Mouse (Mus musculus) kidney, adult 2 months (tissue): ENCODE measurements around the gene Ccdc9b. TPM values are rescaled to one million over a fixed set of nuclear protein-coding genes. Genes with fewer than 3 reads are reported as not detected.

Experiments used
- DNase-seq: peaks from one replicate; pipeline ENCODE4 v3.0.0; 2021
- H3K27ac ChIP-seq: fragments of 200-500 bp; 2 replicates; pipeline ENCODE4 v1.5.1; 2012; ENCODE audit warnings: low read depth, low read length, control low read depth, inconsistent platforms; ENCODE audit not compliant: insufficient read depth
- H3K27me3 ChIP-seq: fragments of 200-500 bp; replicated peaks from 2 replicates; pipeline ENCODE4 v1.6.1; 2012; ENCODE audit warnings: mild to moderate bottlenecking, moderate library complexity, low read length, inconsistent platforms; ENCODE audit not compliant: control insufficient read depth, insufficient read depth
- H3K36me3 ChIP-seq: fragments of 200-500 bp; 2 replicates; pipeline ENCODE4 v1.6.1; 2012; ENCODE audit warnings: mild to moderate bottlenecking, moderate library complexity, low read length, inconsistent platforms; ENCODE audit not compliant: control insufficient read depth, insufficient read depth
- H3K4me1 ChIP-seq: fragments of 200-500 bp; 2 replicates; pipeline ENCODE4 v1.6.1; 2011; ENCODE audit warnings: low read length; ENCODE audit not compliant: control insufficient read depth, insufficient read depth
- H3K4me3 ChIP-seq: fragments of 200-500 bp; 2 replicates; pipeline ENCODE4 v1.5.1; 2011; ENCODE audit warnings: mild to moderate bottlenecking, low read depth, low read length, control low read depth; ENCODE audit not compliant: insufficient read depth
- CTCF ChIP-seq: fragments of 200-500 bp; conservative IDR thresholded peaks from 2 replicates; pipeline ENCODE4 v1.5.1; 2011; ENCODE audit warnings: low read depth, mild to moderate bottlenecking, control low read depth, low read length, moderate library complexity, mixed read lengths; ENCODE audit not compliant: insufficient read depth, insufficient read length
- POLR2A ChIP-seq: fragments of 200-500 bp; IDR thresholded peaks from one replicate; pipeline ENCODE4 v1.6.1; 2011; ENCODE audit warnings: low read depth, low read length, control low read depth
- WGBS: fragments of 180-500 bp; shearing (Covaris S2); methylation state at CpG from one replicate; pipeline ENCODE4 v1.1.7; 2018; 5-methylcytosine and 5-hydroxymethylcytosine counted together
- polyA plus RNA-seq: library from polyadenylated mRNA; depleted of rRNA; stranded (reverse); fragments of >200 nt; gene quantifications from 2 replicates; pipeline ENCODE4 v1.2.3, GENCODE M21; 2012; rRNA removed

The Ccdc9b gene
- polyA plus RNA-seq, 1 experiment = 3.4 TPM

- 64% methylated on average over 4 of the region's 4 CpGs for WGBS
- no peaks in the 10 kb centered on the region; the same call in 1 of the 2 replicates for H3K4me1 ChIP-seq
- H3K27ac ChIP-seq = no peak overlapping the region
- no peak for TF ChIP-seq CTCF
- DNase-seq = no peak
- H3K36me3 ChIP-seq = no peaks in the 10 kb centered on the region
- no peak overlapping the region for H3K4me3 ChIP-seq
- H3K27me3 ChIP-seq = no peaks in the 10 kb centered on the region; the same call in 1 of the 2 replicates
Observed at GRCm38 (mm10) chr2:118708472-118708871, 54.0 kb downstream of the Ccdc9b start.

- Histone ChIP-seq H3K4me1 (no peaks in the 10 kb centered on the region; the same call in 1 of the 2 replicates), H3K27me3 (no peaks in the 10 kb centered on the region; the same call in 1 of the 2 replicates), H3K4me3 (no peak overlapping the region), H3K27ac (no peak overlapping the region), H3K36me3 (no peaks in the 10 kb centered on the region)
- 46% methylated on average over 6 of the region's 6 CpGs for WGBS
- no peak for TF ChIP-seq CTCF
- no peak for TF ChIP-seq POLR2A
- DNase-seq = no peak
Observed at GRCm38 (mm10) chr2:118706436-118706835, 56.0 kb downstream of the Ccdc9b start.

Other genes with a start within 250 kb of the Ccdc9b start
- 9.1 and 10.5 TPM in 2 replicates for gene Bmf, start 213.0 kb downstream of the Ccdc9b start, polyA plus RNA-seq
- gene Bub1b, start 164.4 kb downstream of the Ccdc9b start, polyA plus RNA-seq = 0.68 and 0.72 TPM in 2 replicates
- gene Pak6, start 99.4 kb downstream of the Ccdc9b start, polyA plus RNA-seq = 10.9 and 13.7 TPM in 2 replicates
- 0.03 and 0.05 TPM in 2 replicates for gene Ankrd63, start 58.7 kb downstream of the Ccdc9b start, polyA plus RNA-seq
- 1.9 and 3.7 TPM in 2 replicates for gene Plcb2, start 34.2 kb downstream of the Ccdc9b start, polyA plus RNA-seq
- gene Inafm2, start 16.9 kb downstream of the Ccdc9b start, polyA plus RNA-seq = 8.1 and 8.7 TPM in 2 replicates
- not detected in 2 replicates for gene Phgr1, start 10.1 kb upstream of the Ccdc9b start, polyA plus RNA-seq
- gene Disp2, start 17.1 kb upstream of the Ccdc9b start, polyA plus RNA-seq = 0.35 and 0.67 TPM in 2 replicates
- 0.56 and 0.61 TPM in 2 replicates for gene Knstrn, start 51.3 kb upstream of the Ccdc9b start, polyA plus RNA-seq
- gene Ivd, start 99.3 kb upstream of the Ccdc9b start, polyA plus RNA-seq = 215 and 219 TPM in 2 replicates
- gene Bahd1, start 137.7 kb upstream of the Ccdc9b start, polyA plus RNA-seq = 17.5 and 19.9 TPM in 2 replicates
- gene Chst14, start 163.8 kb upstream of the Ccdc9b start, polyA plus RNA-seq = 7.4 and 8.0 TPM in 2 replicates